Mouse (Mus musculus) forebrain, postnatal 0 days (tissue): ENCODE data around the gene Gapt. TPM values are rescaled to one million over a fixed set of nuclear protein-coding genes. Genes with fewer than 3 reads are reported as not detected.

Source experiments
- ATAC-seq: fragments of 200-750 bp; cut with Nextera tagmentation; 2 replicates; pipeline ENCODE4 v1.8.0; 2017; ENCODE audit warnings: mild to moderate bottlenecking, moderate library complexity
- DNase-seq: peaks from one replicate; pipeline ENCODE4 v3.0.0-alpha.2; 2015
- H3K27ac ChIP-seq: fragments of 300-500 bp; sonication (generic); 2 replicates; pipeline ENCODE4 v1.5.1; 2014; ENCODE audit warnings: low read depth, mild to moderate bottlenecking, antibody characterized with exemption, low read length, moderate library complexity, mixed read lengths
- H3K27me3 ChIP-seq: fragments of 300-500 bp; sonication (generic); 2 replicates; pipeline ENCODE4 v1.6.1; 2014; ENCODE audit warnings: mild to moderate bottlenecking, low read length, mixed read lengths; ENCODE audit not compliant: insufficient read depth
- H3K36me3 ChIP-seq: fragments of 300-500 bp; sonication (generic); 2 replicates; pipeline ENCODE4 v1.6.1; 2014; ENCODE audit warnings: mild to moderate bottlenecking, moderate library complexity; ENCODE audit not compliant: insufficient read depth
- H3K4me1 ChIP-seq: fragments of 300-500 bp; sonication (generic); 2 replicates; pipeline ENCODE4 v1.6.1; 2014; ENCODE audit warnings: antibody characterized with exemption; ENCODE audit not compliant: insufficient read depth
- H3K4me2 ChIP-seq: fragments of 300-500 bp; sonication (generic); 2 replicates; pipeline ENCODE4 v1.6.1; 2014; ENCODE audit warnings: low read depth, mild to moderate bottlenecking, moderate library complexity
- H3K4me3 ChIP-seq: fragments of 300-500 bp; sonication (generic); 2 replicates; pipeline ENCODE4 v1.5.1; 2014; ENCODE audit warnings: low read depth, low read length, mixed read lengths
- H3K9ac ChIP-seq: fragments of 300-500 bp; sonication (generic); 2 replicates; pipeline ENCODE4 v1.6.1; 2014; ENCODE audit warnings: mild to moderate bottlenecking
- H3K9me3 ChIP-seq: fragments of 300-500 bp; sonication (generic); 2 replicates; pipeline ENCODE4 v1.6.1; 2016; ENCODE audit warnings: low read length
- CTCF ChIP-seq: sonication (generic); IDR thresholded peaks from 2 replicates; pipeline ENCODE4 v1.5.1; 2016; ENCODE audit warnings: antibody characterized with exemption, control low read depth, low read depth
- WGBS: fragments of 180-500 bp; shearing (Covaris S2); extraction: QIAGEN DNeasy Blood & Tissue Kit; methylation state at CpG from one replicate; pipeline ENCODE4 v1.1.7; 2014; 5-methylcytosine and 5-hydroxymethylcytosine counted together
- polyA plus RNA-seq: library from polyadenylated mRNA; unstranded; fragments of >200 nt; fragmentation: Nextera tagmentation; extraction: Ambion mirVana; gene quantifications from 2 replicates; pipeline ENCODE4 v1.2.1, GENCODE M21; 2015
- total RNA-seq: library from RNA; depleted of rRNA; stranded (reverse); fragments of >200 nt; gene quantifications from 2 replicates; pipeline ENCODE4 v1.2.3, GENCODE M21; 2014; rRNA removed

Gapt gene
- total and polyA plus RNA-seq, 2 experiments from 2014 or later = 0.10 TPM; not detected in 1

GRCm38 (mm10) chr13:110351051-110351450 is 5.9 kb downstream of the Gapt start:
- Histone ChIP-seq H3K4me3 (no peak overlapping the region), H3K9me3 (no peaks in the 10 kb centered on the region), H3K4me1 (no peaks in the 10 kb centered on the region), H3K36me3 (no peaks in the 10 kb centered on the region), H3K27me3 (no peaks in the 10 kb centered on the region), H3K4me2 (no peak overlapping the region), H3K27ac (no peak overlapping the region), H3K9ac (no peak overlapping the region)
- no peak for DNase-seq
- ATAC-seq = no peak
- no peak for TF ChIP-seq CTCF
- WGBS = 88% methylated on average over 6 of the region's 6 CpGs

- DNase-seq (peak; percentile 55), ATAC-seq (peak; percentile 36; the same call in 1 of the 2 replicates)
- no peak overlapping the region for H3K9ac ChIP-seq
- H3K9me3 ChIP-seq = no peaks in the 10 kb centered on the region
- H3K4me1 ChIP-seq = no peaks in the 10 kb centered on the region
- H3K27ac ChIP-seq = 0 out of 2 replicates have a peak overlapping the region, but pooled peaks have one; percentile 9
- H3K4me3 ChIP-seq = no peak overlapping the region
- TF ChIP-seq CTCF = no peak
- WGBS = 22% methylated on average over 7 of the region's 7 CpGs
- no peak overlapping the region for H3K4me2 ChIP-seq
- no peaks in the 10 kb centered on the region for H3K36me3 ChIP-seq
- no peaks in the 10 kb centered on the region for H3K27me3 ChIP-seq
Measured at GRCm38 (mm10) chr13:110346707-110347106, 10.3 kb downstream of the Gapt start.

GRCm38 (mm10) chr13:110342602-110343001 is 14.4 kb downstream of the Gapt start:
- H3K27me3 ChIP-seq = no peaks in the 10 kb centered on the region
- H3K36me3 ChIP-seq = no peaks in the 10 kb centered on the region
- 26% methylated on average over 6 of the region's 6 CpGs for WGBS
- no peak for TF ChIP-seq CTCF
- H3K4me2 ChIP-seq = no peak overlapping the region
- no peak for DNase-seq
- H3K4me1 ChIP-seq = no peaks in the 10 kb centered on the region
- no peak overlapping the region for H3K9ac ChIP-seq
- no peak overlapping the region for H3K27ac ChIP-seq
- ATAC-seq = no peak
- no peak overlapping the region for H3K4me3 ChIP-seq
- H3K9me3 ChIP-seq = no peaks in the 10 kb centered on the region

- ATAC-seq = peak; percentile 43
- Histone ChIP-seq H3K4me3 (no peak overlapping the region), H3K9me3 (no peaks in the 10 kb centered on the region)
Measured at GRCm38 (mm10) chr13:110332958-110333597, 23.9 kb downstream of the Gapt start.

GRCm38 (mm10) chr13:110318746-110319145 is 38.3 kb downstream of the Gapt start:
- peak; percentile 51 for TF ChIP-seq CTCF
- no peaks in the 10 kb centered on the region for H3K27me3 ChIP-seq
- no peak overlapping the region for H3K9ac ChIP-seq
- ATAC-seq = no peak
- peak; percentile 40 for DNase-seq
- H3K4me3 ChIP-seq = no peak overlapping the region
- no peak overlapping the region for H3K27ac ChIP-seq
- no peaks in the 10 kb centered on the region for H3K9me3 ChIP-seq
- no peak overlapping the region for H3K4me2 ChIP-seq
- H3K36me3 ChIP-seq = no peaks in the 10 kb centered on the region
- 39% methylated on average over 4 of the region's 4 CpGs for WGBS
- no peaks in the 10 kb centered on the region for H3K4me1 ChIP-seq

More at GRCm38 (mm10) chr13:110332958-110333597, 23.9 kb downstream of the Gapt start:
- Histone ChIP-seq H3K36me3 (no peaks in the 10 kb centered on the region), H3K4me2 (no peak overlapping the region), H3K27ac (no peak overlapping the region), H3K4me1 (no peaks in the 10 kb centered on the region), H3K9ac (no peak overlapping the region), H3K27me3 (no peaks in the 10 kb centered on the region)
- no peak for TF ChIP-seq CTCF
- DNase-seq = no peak
- WGBS = 49% methylated on average over 14 of the region's 14 CpGs

GRCm38 (mm10) chr13:110307188-110307587 is 49.8 kb downstream of the Gapt start:
- Histone ChIP-seq H3K27ac (no peak overlapping the region), H3K27me3 (no peaks in the 10 kb centered on the region), H3K4me1 (no peaks in the 10 kb centered on the region), H3K9me3 (no peaks in the 10 kb centered on the region), H3K36me3 (no peaks in the 10 kb centered on the region), H3K4me2 (no peak overlapping the region), H3K4me3 (no peak overlapping the region), H3K9ac (no peak overlapping the region)
- TF ChIP-seq CTCF = no peak
- 86% methylated on average over 5 of the region's 5 CpGs for WGBS
- DNase-seq = no peak
- ATAC-seq = no peak

Other genes with a start within 250 kb of the Gapt start
- gene Rab3c, start 76.2 kb downstream of the Gapt start, total RNA-seq = 110 and 130 TPM in 2 replicates
- gene Rab3c, start 76.2 kb downstream of the Gapt start, polyA plus RNA-seq = 59.1 and 106 TPM in 2 replicates
- gene Plk2, start 37.8 kb upstream of the Gapt start, total RNA-seq = 257 and 310 TPM in 2 replicates
- gene Plk2, start 37.8 kb upstream of the Gapt start, polyA plus RNA-seq = 217 and 222 TPM in 2 replicates